Mouse (Mus musculus) erythroid progenitor cell, adult 5-6 weeks (primary cell): Measurements from ENCODE around the gene Zbtb20. TPM values are rescaled to one million over a fixed set of nuclear protein-coding genes. Genes with fewer than 3 reads are reported as not detected.

Source experiments
- ATAC-seq: replicated peaks from 2 replicates; pipeline ENCODE4 v1.8.0; 2016; ENCODE audit warnings: moderate number of reproducible peaks, mild to moderate bottlenecking, moderate TSS enrichment, inconsistent platforms; ENCODE audit not compliant: poor library complexity, low FRiP score, severe bottlenecking
- total RNA-seq, 2 experiments: library from RNA; stranded (forward) in 1 of 2; stranded (reverse) in 1 of 2; fragments of 150-400 nt in 1 of 2; fragments of 186-747, 209-891 nt in 1 of 2; gene quantifications; 2 replicates each; pipeline versions ENCODE4 v1.2.3 to v1.2.4; 2015 to 2017; ENCODE audit warnings: low replicate concordance in 2 of 2

The Zbtb20 gene
- total RNA-seq (2015; ENCODE audit: low replicate concordance) (10.5 and 16.9 TPM in 2 replicates), total RNA-seq (2017; ENCODE audit: low replicate concordance) (18.1 and 25.9 TPM in 2 replicates)

GRCm38 (mm10) chr16:42875852-42875980, at the start of gene Zbtb20:
Gene Zbtb20 (plus strand): TSS chr16:42875881.
- no peak for ATAC-seq

- ATAC-seq: no peak
These were observed 39.7 kb upstream of the Zbtb20 start for GRCm38 (mm10) chr16:42835940-42836339.

- no peak for ATAC-seq
These were observed 39.1 kb upstream of the Zbtb20 start for GRCm38 (mm10) chr16:42836404-42837120.

- ATAC-seq: no peak
These were observed 37.5 kb upstream of the Zbtb20 start for GRCm38 (mm10) chr16:42838226-42838625.

- ATAC-seq: no peak
These were observed 18.0 kb upstream of the Zbtb20 start for GRCm38 (mm10) chr16:42857564-42858183.

- no peak for ATAC-seq
These were observed 16.4 kb upstream of the Zbtb20 start for GRCm38 (mm10) chr16:42859251-42859650.

- ATAC-seq: no peak
These were observed 12.4 kb upstream of the Zbtb20 start for GRCm38 (mm10) chr16:42863231-42863630.

GRCm38 (mm10) chr16:42866061-42866460, 9.6 kb upstream of the Zbtb20 start:
- ATAC-seq: no peak

- ATAC-seq: no peak
These were observed 3.6 kb upstream of the Zbtb20 start for GRCm38 (mm10) chr16:42872101-42872500.

- no peak for ATAC-seq
These were observed 1.7 kb upstream of the Zbtb20 start for GRCm38 (mm10) chr16:42873942-42874341.

GRCm38 (mm10) chr16:42874456-42874855, 1.2 kb upstream of the Zbtb20 start:
- ATAC-seq: no peak

- ATAC-seq: peak; percentile 94
These were observed 500 bp upstream of the Zbtb20 start for GRCm38 (mm10) chr16:42874910-42875851.

- peak; percentile 32 for ATAC-seq
These were observed 630 bp downstream of the Zbtb20 start for GRCm38 (mm10) chr16:42876021-42877000.

- ATAC-seq: no peak
These were observed 4.4 kb downstream of the Zbtb20 start for GRCm38 (mm10) chr16:42880046-42880445.

- no peak for ATAC-seq
These were observed 9.9 kb downstream of the Zbtb20 start for GRCm38 (mm10) chr16:42885538-42885937.

GRCm38 (mm10) chr16:42885964-42886363, 10.3 kb downstream of the Zbtb20 start:
- ATAC-seq: no peak

- ATAC-seq: no peak
These were observed 21.5 kb downstream of the Zbtb20 start for GRCm38 (mm10) chr16:42897125-42897693.

GRCm38 (mm10) chr16:42900328-42900727, 24.6 kb downstream of the Zbtb20 start:
- ATAC-seq: no peak

- ATAC-seq: no peak
These were observed 31.6 kb downstream of the Zbtb20 start for GRCm38 (mm10) chr16:42907283-42907701.
